In the genomic region with DNA sequence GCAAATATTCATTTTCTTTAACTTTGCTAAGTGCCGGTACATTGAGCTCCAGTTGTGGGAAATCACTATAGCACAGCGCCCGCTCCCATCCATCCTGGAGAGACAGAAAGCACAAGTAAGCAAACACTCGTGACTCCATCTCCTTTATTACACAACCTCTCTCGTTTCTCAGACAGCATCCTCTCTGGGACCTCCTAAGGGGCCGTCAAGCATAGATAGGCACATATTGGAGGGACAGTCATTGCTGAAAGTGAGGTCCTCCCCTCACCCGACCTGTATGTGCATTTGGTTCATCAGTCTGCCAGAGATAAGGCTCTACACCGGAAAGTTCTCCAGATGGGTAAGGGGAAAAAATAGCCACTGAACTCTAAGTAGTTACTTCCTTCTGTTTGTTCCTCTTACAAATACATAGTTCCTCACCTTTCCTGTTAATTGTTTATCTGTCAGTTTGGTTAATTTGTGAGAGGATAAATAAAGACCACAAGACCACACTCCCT, we compare ENCODE assay signal across 22 mouse cellular contexts. TPM values are rescaled to one million over a fixed set of nuclear protein-coding genes. Genes with fewer than 3 reads are reported as not detected.
A peak's percentile ranks its signal among the peaks of the same experiment; 100 is the strongest.
DNase-seq lines count a peak whose midpoint lies in the region; ATAC-seq and TF ChIP-seq lines count a peak whose summit lies in the region.
"Had no signal": no experiment of that assay in that cellular context is flagged by ENCODE, and none has a peak within 500 bp of the region (broad histone marks: within the 10 kb centered on the region; RNA-seq: fewer than 3 reads in every experiment).

No protein-coding gene starts in this region.

- no peaks in the 10 kb centered on the region for H3K27me3 ChIP-seq in kidney, postnatal 0 days (ENCODE audit: insufficient read depth, low read length)
- no peaks in the 10 kb centered on the region for H3K27me3 ChIP-seq in liver, embryonic 13.5 days
- H3K27me3 ChIP-seq: limb, embryonic 13.5 days; lung, embryonic 15.5 days; midbrain, embryonic 15.5 days; neural tube, embryonic 15.5 days; Patski; stomach, embryonic 15.5 days had no signal

- H3K36me3 ChIP-seq in kidney, postnatal 0 days (ENCODE audit: insufficient read depth, low read length) = peaks cover 3% of the 10 kb centered on the region; the same call in 1 of the 2 replicates
- H3K36me3 ChIP-seq in liver, embryonic 13.5 days = no peaks in the 10 kb centered on the region
- H3K36me3 ChIP-seq: neural tube, embryonic 15.5 days; stomach, embryonic 15.5 days had no signal

- H3K4me1 ChIP-seq in kidney, postnatal 0 days (replicated peaks; ENCODE audit: insufficient read depth, low read length) = no peaks in the 10 kb centered on the region
- peaks cover 14% of the 10 kb centered on the region for H3K4me1 ChIP-seq in liver, embryonic 13.5 days (replicated peaks)
- H3K4me1 ChIP-seq: lung, embryonic 15.5 days; midbrain, embryonic 15.5 days; neural tube, embryonic 15.5 days; stomach, embryonic 15.5 days had no signal

- no peak overlapping the region for H3K27ac ChIP-seq in kidney, postnatal 0 days
- H3K27ac ChIP-seq in liver, embryonic 13.5 days = no peak overlapping the region
- H3K27ac ChIP-seq: heart, embryonic 10.5 days; limb, embryonic 13.5 days; lung, embryonic 15.5 days; midbrain, embryonic 15.5 days; neural tube, embryonic 15.5 days; stomach, embryonic 15.5 days had no signal

- DNase-seq in kidney, postnatal 0 days (ENCODE audit: low spot score) = peak; percentile 33
- no peak for DNase-seq in kidney, postnatal 36 days
- DNase-seq in MEL-GATA-1-ER (ENCODE audit: extremely low read depth, low read depth) = peak; percentile 13
- peak; percentile 10 for DNase-seq in liver, embryonic 13.5 days
- DNase-seq in frontal cortex, postnatal 36 days (ENCODE audit: low spot score in 2 of 2) = no peak
- DNase-seq in left cerebral cortex, postnatal 10 days (ENCODE audit: extremely low spot score in 1 of 2, low spot score in 2 of 2) = no peak
- DNase-seq: adrenal gland, adult 8-10 months; cerebellum, adult 11 months; cerebellum, postnatal 36 days; gastrocnemius, postnatal 14 days; kidney, adult 11 months; right cerebral cortex, postnatal 14 days; spleen, adult 18-20 months; thymus, adult 2 months had no signal

- H3K4me2 ChIP-seq in kidney, postnatal 0 days (ENCODE audit: low read length) = no peak overlapping the region
- H3K4me2 ChIP-seq in liver, embryonic 13.5 days = no peak overlapping the region
- H3K4me2 ChIP-seq: limb, embryonic 13.5 days; lung, embryonic 15.5 days; midbrain, embryonic 15.5 days; neural tube, embryonic 15.5 days; stomach, embryonic 15.5 days had no signal

- intact Hi-C loops in left cerebral cortex, postnatal 10 days (cut with DNase I) = no loop called here

- no peak overlapping the region for H3K9ac ChIP-seq in kidney, postnatal 0 days (ENCODE audit: low read depth, low read length)
- no peak overlapping the region for H3K9ac ChIP-seq in liver, embryonic 13.5 days
- H3K9ac ChIP-seq: limb, embryonic 13.5 days; lung, embryonic 15.5 days; midbrain, embryonic 15.5 days; neural tube, embryonic 15.5 days; stomach, embryonic 15.5 days had no signal

- no peak for TF ChIP-seq CTCF in kidney, postnatal 0 days (IDR thresholded peaks at IDR 0.05; ENCODE audit: low read depth)

- no peak for ATAC-seq in kidney, postnatal 0 days (replicated peaks; ENCODE audit: low FRiP score, low read depth)
- peak; percentile 65 for ATAC-seq in liver, embryonic 13.5 days (ENCODE audit: low read depth)
- peak; percentile 47; the same call in 1 of the 2 replicates for ATAC-seq in monocyte, adult 5-6 weeks (replicated peaks; ENCODE audit: insufficient number of reproducible peaks, low FRiP score, low TSS enrichment, poor library complexity, severe bottlenecking)
- ATAC-seq: midbrain, embryonic 15.5 days; Patski had no signal

- no peak overlapping the region for H3K4me3 ChIP-seq in kidney, postnatal 0 days (replicated peaks; ENCODE audit: low read depth, low read length)
- no peak overlapping the region for H3K4me3 ChIP-seq in liver, embryonic 13.5 days (replicated peaks)
- H3K4me3 ChIP-seq: heart, embryonic 10.5 days; limb, embryonic 13.5 days; lung, embryonic 15.5 days; midbrain, embryonic 15.5 days; neural tube, embryonic 15.5 days; stomach, embryonic 15.5 days had no signal

- WGBS in kidney, postnatal 0 days = 68% methylated on average over 8 of the region's 8 CpGs
- 22% methylated on average over 8 of the region's 8 CpGs for WGBS in liver, embryonic 13.5 days (ENCODE audit: insufficient replicate concordance)

- no peaks in the 10 kb centered on the region for H3K9me3 ChIP-seq in kidney, postnatal 0 days (replicated peaks; ENCODE audit: low read length)
- no peaks in the 10 kb centered on the region for H3K9me3 ChIP-seq in liver, embryonic 13.5 days (replicated peaks)
- H3K9me3 ChIP-seq: heart, embryonic 10.5 days; limb, embryonic 13.5 days; lung, embryonic 15.5 days; midbrain, embryonic 15.5 days; neural tube, embryonic 15.5 days; stomach, embryonic 15.5 days had no signal

RNA-seq across cellular contexts. Expression of a gene that starts 27.7 kb away (rescaled TPM):
- polyA plus RNA-seq in kidney, postnatal 0 days (2015; fragmentation: Nextera tagmentation; extraction: Ambion mirVana) = 87.8 and 98.4 TPM in 2 replicates
- 33.4 and 33.8 TPM in 2 replicates for polyA plus RNA-seq in liver, embryonic 13.5 days (2015; fragmentation: Nextera tagmentation; extraction: Ambion mirVana)
- total RNA-seq in monocyte, adult 5-6 weeks (2017) = 22.2 to 46.7 TPM (median 28.3 TPM) in 3 replicates
- total RNA-seq in left cerebral cortex, postnatal 10 days (2021) = 10 to 100 TPM; 22.0 to 24.6 TPM

Comparison
In these comparisons a context has a peak if more than half of its experiments do, and no peak if none do; other contexts are left out.
1. DNase-seq: peak in kidney, postnatal 0 days (single experiment), MEL-GATA-1-ER (single experiment) and liver, embryonic 13.5 days (single experiment); none in kidney, postnatal 36 days (0 of 2), frontal cortex, postnatal 36 days (0 of 2) and left cerebral cortex, postnatal 10 days (0 of 2).